5 mouse cellular contexts compared by ENCODE assay signal in the genomic region with DNA sequence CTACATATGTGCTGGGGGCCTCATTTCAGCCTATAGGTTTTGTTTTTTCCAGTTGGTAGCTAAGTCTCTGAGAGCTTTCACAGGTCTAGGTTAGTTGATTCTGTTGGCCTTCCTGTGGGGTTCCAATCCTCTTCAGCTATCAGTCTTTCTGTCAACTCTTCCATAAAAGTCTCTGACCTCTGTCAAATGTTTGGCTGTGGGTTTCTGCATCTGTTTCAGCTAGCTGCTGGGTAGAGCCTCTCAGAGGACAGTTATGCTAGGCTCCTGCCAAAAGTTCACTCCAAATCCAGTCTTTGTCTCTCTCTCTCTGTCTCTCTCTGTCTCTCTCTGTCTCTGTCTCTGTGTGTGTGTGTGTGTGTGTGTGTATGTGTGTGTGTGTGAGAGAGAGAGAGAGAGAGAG.
DNase-seq lines count a peak whose midpoint lies in the region; ATAC-seq and TF ChIP-seq lines count a peak whose summit lies in the region.
"Not testable (repeated sequence)": the region's sequence is repeated elsewhere in the genome, so short reads cannot be mapped to it uniquely, and the experiment has no call there.

No protein-coding gene starts in this region.

- not testable (repeated sequence) for TF ChIP-seq CTCF in heart, postnatal 0 days (IDR thresholded peaks at IDR 0.05; ENCODE audit: low read depth)

- not testable (repeated sequence) for H3K4me3 ChIP-seq in heart, embryonic 12.5 days; heart, embryonic 14.5 days (ENCODE audit: control insufficient read depth in 1 of 2, insufficient read depth in 1 of 2, low read depth in 1 of 2, low read length in 2 of 2); heart, postnatal 0 days (ENCODE audit: low read depth, low read length)

- H3K9me3 ChIP-seq in heart, embryonic 12.5 days (replicated peaks); heart, embryonic 14.5 days (ENCODE audit: control insufficient read depth, low read length); heart, postnatal 0 days (replicated peaks; ENCODE audit: control insufficient read depth, low read length): not testable (repeated sequence)

- H3K4me2 ChIP-seq in heart, embryonic 12.5 days; heart, embryonic 14.5 days (ENCODE audit: low read length); heart, postnatal 0 days (ENCODE audit: low read depth, low read length): not testable (repeated sequence)

- not testable (repeated sequence) for TF ChIP-seq EP300 in heart, postnatal 0 days (IDR thresholded peaks at IDR 0.05; ENCODE audit: low read depth)

- not testable (repeated sequence) for H3K27me3 ChIP-seq in heart, embryonic 12.5 days (replicated peaks); heart, embryonic 14.5 days (ENCODE audit: control insufficient read depth, insufficient read depth, low read length); heart, postnatal 0 days (ENCODE audit: control insufficient read depth, insufficient read depth, low read length)

- H3K9ac ChIP-seq in heart, embryonic 12.5 days; heart, embryonic 14.5 days (ENCODE audit: low read length); heart, postnatal 0 days (replicated peaks; ENCODE audit: low read depth, low read length): not testable (repeated sequence)

- H3K36me3 ChIP-seq in heart, embryonic 12.5 days; heart, embryonic 14.5 days (ENCODE audit: control insufficient read depth, insufficient read depth, low read length); heart, postnatal 0 days (replicated peaks; ENCODE audit: control insufficient read depth, insufficient read depth, low read length): not testable (repeated sequence)

- peak overlapping the region; percentile 16; the same call in 1 of the 2 replicates for H3K27ac ChIP-seq in heart, embryonic 12.5 days (ENCODE audit: poor library complexity, severe bottlenecking)
- H3K27ac ChIP-seq in heart, embryonic 14.5 days (replicated peaks in 1 of 2; ENCODE audit: control insufficient read depth in 1 of 2, insufficient read depth in 1 of 2, low read depth in 2 of 2, low read length in 2 of 2): peak overlapping the region; percentile 26 to 62; a peak in 2 of 4 replicates
- not testable (repeated sequence) for H3K27ac ChIP-seq in heart, postnatal 0 days (ENCODE audit: low read depth)

- peak; percentile 37 for DNase-seq in NIH3T3 (ENCODE audit: low read depth)
- peak; percentile 36 for DNase-seq in heart, postnatal 0 days (ENCODE audit: low spot score)
- DNase-seq in yolk sac, embryonic 10.5 days (ENCODE audit: low spot score): peak; percentile 5

- not testable (repeated sequence) for ATAC-seq in heart, embryonic 12.5 days (ENCODE audit: insufficient number of reproducible peaks, low FRiP score); heart, embryonic 14.5 days (ENCODE audit: insufficient number of reproducible peaks, insufficient read depth, low FRiP score, low read depth)
- peak; percentile 51 for ATAC-seq in heart, postnatal 0 days (ENCODE audit: insufficient read depth, low read depth)

- H3K4me1 ChIP-seq in heart, embryonic 12.5 days (replicated peaks): peaks cover 12% of the 10 kb centered on the region
- peaks cover 2 to 14% of the 10 kb centered on the region in 2 experiments; a peak in 2 of 4 replicates for H3K4me1 ChIP-seq in heart, embryonic 14.5 days (ENCODE audit: control insufficient read depth in 2 of 2, insufficient read depth in 2 of 2, low read length in 2 of 2)
- not testable (repeated sequence) for H3K4me1 ChIP-seq in heart, postnatal 0 days (ENCODE audit: control insufficient read depth, insufficient read depth)
